Mouse (Mus musculus) testis, postnatal 14 days (tissue): ENCODE data around the gene Tmbim1.
"Not testable (repeated sequence)": the region's sequence is repeated elsewhere in the genome, so short reads cannot be mapped to it uniquely, and the experiment has no call there.

Experiments
- DNase-seq: peaks from one replicate; pipeline ENCODE4 v3.0.0; 2021; ENCODE audit warnings: low spot score

Tmbim1 gene

GRCm38 (mm10) chr1:74326916-74327315, 21.5 kb upstream of the Tmbim1 start:
- not testable (repeated sequence) for DNase-seq

- no peak for DNase-seq
Observed at GRCm38 (mm10) chr1:74321396-74321795, 16.0 kb upstream of the Tmbim1 start.

- DNase-seq: no peak
Observed at GRCm38 (mm10) chr1:74318711-74319110, 13.3 kb upstream of the Tmbim1 start.

- no peak for DNase-seq
Observed at GRCm38 (mm10) chr1:74316114-74316827, 10.8 kb upstream of the Tmbim1 start.

GRCm38 (mm10) chr1:74314796-74315195, 9.4 kb upstream of the Tmbim1 start:
- no peak for DNase-seq

- DNase-seq: no peak
Observed at GRCm38 (mm10) chr1:74313049-74313692, 7.7 kb upstream of the Tmbim1 start.

- no peak for DNase-seq
Observed at GRCm38 (mm10) chr1:74309767-74310166, 4.3 kb upstream of the Tmbim1 start.

GRCm38 (mm10) chr1:74308001-74308964, 2.9 kb upstream of the Tmbim1 start:
- no peak for DNase-seq

GRCm38 (mm10) chr1:74307146-74307545, 1.7 kb upstream of the Tmbim1 start:
- DNase-seq: no peak

GRCm38 (mm10) chr1:74304946-74305345, 476 bp downstream of the Tmbim1 start:
- no peak for DNase-seq

GRCm38 (mm10) chr1:74304339-74304790, 1.1 kb downstream of the Tmbim1 start:
- no peak for DNase-seq

- peak; percentile 73 for DNase-seq
Observed at GRCm38 (mm10) chr1:74303509-74304338, 1.7 kb downstream of the Tmbim1 start.

GRCm38 (mm10) chr1:74302835-74303234, 2.6 kb downstream of the Tmbim1 start:
- no peak for DNase-seq

GRCm38 (mm10) chr1:74302229-74302628, 3.2 kb downstream of the Tmbim1 start:
- DNase-seq: no peak

- no peak for DNase-seq
Observed at GRCm38 (mm10) chr1:74300347-74301110, 4.9 kb downstream of the Tmbim1 start.

- no peak for DNase-seq
Observed at GRCm38 (mm10) chr1:74298996-74299395, 6.4 kb downstream of the Tmbim1 start.

GRCm38 (mm10) chr1:74298157-74298750, 7.2 kb downstream of the Tmbim1 start:
- no peak for DNase-seq

GRCm38 (mm10) chr1:74297269-74297668, 8.2 kb downstream of the Tmbim1 start:
- DNase-seq: no peak

- DNase-seq: no peak
Observed at GRCm38 (mm10) chr1:74296477-74296876, 8.9 kb downstream of the Tmbim1 start.

- DNase-seq: peak; percentile 87
Observed at GRCm38 (mm10) chr1:74295456-74296171, 9.8 kb downstream of the Tmbim1 start.
